Mouse (Mus musculus): ENCODE measurements around the gene Elp5. TPM values are rescaled to one million over a fixed set of nuclear protein-coding genes. Genes with fewer than 3 reads are reported as not detected.

Gene Elp5
- polyA plus RNA-seq, 1 experiment from 2014 or later = 157 TPM

- no peak overlapping the region for H3K9ac ChIP-seq (replicated peaks; ENCODE audit: low read length)
- H3K4me3 ChIP-seq (ENCODE audit: low read depth, low read length) = no peak overlapping the region
- 91% methylated on average over 3 of the region's 3 CpGs for WGBS
- peaks cover 8% of the 10 kb centered on the region for H3K4me1 ChIP-seq (ENCODE audit: control insufficient read depth, insufficient read depth, low read length)
- ATAC-seq (replicated peaks; ENCODE audit: insufficient number of reproducible peaks, low FRiP score, low TSS enrichment, low read depth) = no peak
- no peaks in the 10 kb centered on the region for H3K9me3 ChIP-seq (replicated peaks; ENCODE audit: control insufficient read depth, low read length)
- DNase-seq (ENCODE audit: low spot score) = no peak
- peaks cover 12% of the 10 kb centered on the region for H3K36me3 ChIP-seq (replicated peaks; ENCODE audit: control insufficient read depth, insufficient read depth, low read depth, low read length)
- H3K27ac ChIP-seq (replicated peaks; ENCODE audit: low read depth, low read length) = no peak overlapping the region
- H3K27me3 ChIP-seq (ENCODE audit: control insufficient read depth, insufficient read depth, low read length) = no peaks in the 10 kb centered on the region
- no peak overlapping the region for H3K4me2 ChIP-seq (ENCODE audit: low read depth, low read length)
Observed at GRCm38 (mm10) chr11:70013408-70013807, 31.1 kb upstream of the Elp5 start.

GRCm38 (mm10) chr11:70012931-70013330 is 30.6 kb upstream of the Elp5 start:
- Histone ChIP-seq H3K27me3 (ENCODE audit: control insufficient read depth, insufficient read depth, low read length) (no peaks in the 10 kb centered on the region), H3K4me2 (ENCODE audit: low read depth, low read length) (no peak overlapping the region), H3K4me3 (ENCODE audit: low read depth, low read length) (no peak overlapping the region), H3K27ac (replicated peaks; ENCODE audit: low read depth, low read length) (no peak overlapping the region), H3K9ac (replicated peaks; ENCODE audit: low read length) (no peak overlapping the region), H3K9me3 (replicated peaks; ENCODE audit: control insufficient read depth, low read length) (no peaks in the 10 kb centered on the region), H3K36me3 (replicated peaks; ENCODE audit: control insufficient read depth, insufficient read depth, low read depth, low read length) (peaks cover 14% of the 10 kb centered on the region), H3K4me1 (ENCODE audit: control insufficient read depth, insufficient read depth, low read length) (peaks cover 8% of the 10 kb centered on the region)
- 90% methylated on average over 9 of the region's 9 CpGs for WGBS
- DNase-seq (ENCODE audit: low spot score) = no peak
- ATAC-seq (replicated peaks; ENCODE audit: insufficient number of reproducible peaks, low FRiP score, low TSS enrichment, low read depth) = no peak

GRCm38 (mm10) chr11:70010961-70011360 is 28.6 kb upstream of the Elp5 start:
- Histone ChIP-seq H3K4me2 (ENCODE audit: low read depth, low read length) (no peak overlapping the region), H3K27me3 (ENCODE audit: control insufficient read depth, insufficient read depth, low read length) (no peaks in the 10 kb centered on the region), H3K9ac (replicated peaks; ENCODE audit: low read length) (no peak overlapping the region), H3K27ac (replicated peaks; ENCODE audit: low read depth, low read length) (no peak overlapping the region), H3K4me1 (ENCODE audit: control insufficient read depth, insufficient read depth, low read length) (peaks cover 4% of the 10 kb centered on the region; the same call in 1 of the 2 replicates), H3K9me3 (replicated peaks; ENCODE audit: control insufficient read depth, low read length) (no peaks in the 10 kb centered on the region), H3K36me3 (replicated peaks; ENCODE audit: control insufficient read depth, insufficient read depth, low read depth, low read length) (peaks cover 21% of the 10 kb centered on the region), H3K4me3 (ENCODE audit: low read depth, low read length) (no peak overlapping the region)
- 85% methylated on average over 10 of the region's 10 CpGs for WGBS
- DNase-seq (ENCODE audit: low spot score) = no peak
- no peak for ATAC-seq (replicated peaks; ENCODE audit: insufficient number of reproducible peaks, low FRiP score, low TSS enrichment, low read depth)

GRCm38 (mm10) chr11:70010548-70010947 is 28.2 kb upstream of the Elp5 start:
- no peaks in the 10 kb centered on the region for H3K27me3 ChIP-seq (ENCODE audit: control insufficient read depth, insufficient read depth, low read length)
- H3K4me1 ChIP-seq (ENCODE audit: control insufficient read depth, insufficient read depth, low read length) = peaks cover 4% of the 10 kb centered on the region; the same call in 1 of the 2 replicates
- no peak overlapping the region for H3K27ac ChIP-seq (replicated peaks; ENCODE audit: low read depth, low read length)
- H3K4me2 ChIP-seq (ENCODE audit: low read depth, low read length) = no peak overlapping the region
- no peak for ATAC-seq (replicated peaks; ENCODE audit: insufficient number of reproducible peaks, low FRiP score, low TSS enrichment, low read depth)
- no peak overlapping the region for H3K4me3 ChIP-seq (ENCODE audit: low read depth, low read length)
- H3K9ac ChIP-seq (replicated peaks; ENCODE audit: low read length) = no peak overlapping the region
- H3K36me3 ChIP-seq (replicated peaks; ENCODE audit: control insufficient read depth, insufficient read depth, low read depth, low read length) = peaks cover 23% of the 10 kb centered on the region
- DNase-seq (ENCODE audit: low spot score) = no peak
- 85% methylated on average over 12 of the region's 12 CpGs for WGBS
- H3K9me3 ChIP-seq (replicated peaks; ENCODE audit: control insufficient read depth, low read length) = no peaks in the 10 kb centered on the region

- WGBS = 90% methylated on average over 6 of the region's 6 CpGs
- no peaks in the 10 kb centered on the region for H3K27me3 ChIP-seq (ENCODE audit: control insufficient read depth, insufficient read depth, low read length)
- H3K4me3 ChIP-seq (ENCODE audit: low read depth, low read length) = no peak overlapping the region
- peaks cover 23% of the 10 kb centered on the region for H3K36me3 ChIP-seq (replicated peaks; ENCODE audit: control insufficient read depth, insufficient read depth, low read depth, low read length)
- H3K4me1 ChIP-seq (ENCODE audit: control insufficient read depth, insufficient read depth, low read length) = peaks cover 4% of the 10 kb centered on the region; the same call in 1 of the 2 replicates
- DNase-seq (ENCODE audit: low spot score) (no peak), ATAC-seq (replicated peaks; ENCODE audit: insufficient number of reproducible peaks, low FRiP score, low TSS enrichment, low read depth) (no peak)
- H3K4me2 ChIP-seq (ENCODE audit: low read depth, low read length) = no peak overlapping the region
- no peak overlapping the region for H3K27ac ChIP-seq (replicated peaks; ENCODE audit: low read depth, low read length)
- H3K9me3 ChIP-seq (replicated peaks; ENCODE audit: control insufficient read depth, low read length) = no peaks in the 10 kb centered on the region
- H3K9ac ChIP-seq (replicated peaks; ENCODE audit: low read length) = no peak overlapping the region
Observed at GRCm38 (mm10) chr11:70010033-70010432, 27.7 kb upstream of the Elp5 start.

- H3K36me3 ChIP-seq (replicated peaks; ENCODE audit: control insufficient read depth, insufficient read depth, low read depth, low read length) = peaks cover 17% of the 10 kb centered on the region
- H3K4me3 ChIP-seq (ENCODE audit: low read depth, low read length) = no peak overlapping the region
- H3K27me3 ChIP-seq (ENCODE audit: control insufficient read depth, insufficient read depth, low read length) = no peaks in the 10 kb centered on the region
- no peaks in the 10 kb centered on the region for H3K4me1 ChIP-seq (ENCODE audit: control insufficient read depth, insufficient read depth, low read length)
- no peak overlapping the region for H3K4me2 ChIP-seq (ENCODE audit: low read depth, low read length)
- H3K9me3 ChIP-seq (replicated peaks; ENCODE audit: control insufficient read depth, low read length) = no peaks in the 10 kb centered on the region
- H3K27ac ChIP-seq (replicated peaks; ENCODE audit: low read depth, low read length) = no peak overlapping the region
- H3K9ac ChIP-seq (replicated peaks; ENCODE audit: low read length) = no peak overlapping the region
- ATAC-seq (replicated peaks; ENCODE audit: insufficient number of reproducible peaks, low FRiP score, low TSS enrichment, low read depth) (no peak), DNase-seq (ENCODE audit: low spot score) (no peak)
- WGBS = 69% methylated on average over 5 of the region's 5 CpGs
Observed at GRCm38 (mm10) chr11:70005521-70005920, 23.2 kb upstream of the Elp5 start.

GRCm38 (mm10) chr11:70002471-70002870 is 20.2 kb upstream of the Elp5 start:
- Histone ChIP-seq H3K9me3 (replicated peaks; ENCODE audit: control insufficient read depth, low read length) (no peaks in the 10 kb centered on the region), H3K27ac (replicated peaks; ENCODE audit: low read depth, low read length) (no peak overlapping the region), H3K36me3 (replicated peaks; ENCODE audit: control insufficient read depth, insufficient read depth, low read depth, low read length) (peaks cover 20% of the 10 kb centered on the region), H3K27me3 (ENCODE audit: control insufficient read depth, insufficient read depth, low read length) (no peaks in the 10 kb centered on the region), H3K9ac (replicated peaks; ENCODE audit: low read length) (no peak overlapping the region), H3K4me1 (ENCODE audit: control insufficient read depth, insufficient read depth, low read length) (no peaks in the 10 kb centered on the region; the same call in 1 of the 2 replicates), H3K4me3 (ENCODE audit: low read depth, low read length) (no peak overlapping the region; the same call in 1 of the 2 replicates), H3K4me2 (ENCODE audit: low read depth, low read length) (peak overlapping the region; percentile 47)
- WGBS = 83% methylated on average over 2 of the region's 2 CpGs
- ATAC-seq (replicated peaks; ENCODE audit: insufficient number of reproducible peaks, low FRiP score, low TSS enrichment, low read depth) = no peak
- no peak for DNase-seq (ENCODE audit: low spot score)

- Histone ChIP-seq H3K27ac (replicated peaks; ENCODE audit: low read depth, low read length) (no peak overlapping the region), H3K4me2 (ENCODE audit: low read depth, low read length) (peak overlapping the region; percentile 47), H3K9ac (replicated peaks; ENCODE audit: low read length) (no peak overlapping the region), H3K27me3 (ENCODE audit: control insufficient read depth, insufficient read depth, low read length) (no peaks in the 10 kb centered on the region), H3K4me1 (ENCODE audit: control insufficient read depth, insufficient read depth, low read length) (no peaks in the 10 kb centered on the region; the same call in 1 of the 2 replicates), H3K36me3 (replicated peaks; ENCODE audit: control insufficient read depth, insufficient read depth, low read depth, low read length) (peaks cover 20% of the 10 kb centered on the region), H3K9me3 (replicated peaks; ENCODE audit: control insufficient read depth, low read length) (no peaks in the 10 kb centered on the region), H3K4me3 (ENCODE audit: low read depth, low read length) (peak overlapping the region; percentile 85)
- DNase-seq (ENCODE audit: low spot score) (peak; percentile 52), ATAC-seq (replicated peaks; ENCODE audit: insufficient number of reproducible peaks, low FRiP score, low TSS enrichment, low read depth) (no peak)
Observed at GRCm38 (mm10) chr11:70001865-70002264, 19.5 kb upstream of the Elp5 start.
